ENCODE assay signal across 18 mouse cellular contexts in genomic region chr13:32852539-32852938, GRCm38 (mm10). TPM values are rescaled to one million over a fixed set of nuclear protein-coding genes. Genes with fewer than 3 reads are reported as not detected.
"Had no signal": no experiment of that assay in that cellular context is flagged by ENCODE, and none has a peak within 500 bp of the region (broad histone marks: within the 10 kb centered on the region; RNA-seq: fewer than 3 reads in every experiment).

No protein-coding gene starts in this region.

- H3K27ac ChIP-seq: limb, embryonic 15.5 days; liver, embryonic 13.5 days; neural tube, embryonic 12.5 days; stomach, embryonic 15.5 days had no signal

- H3K9me3 ChIP-seq: limb, embryonic 15.5 days; liver, embryonic 13.5 days; neural tube, embryonic 12.5 days; stomach, embryonic 15.5 days had no signal

- H3K4me1 ChIP-seq: neural tube, embryonic 12.5 days had no signal

- H3K27me3 ChIP-seq: limb, embryonic 15.5 days; liver, embryonic 13.5 days; neural tube, embryonic 12.5 days; stomach, embryonic 15.5 days had no signal

- H3K4me2 ChIP-seq: limb, embryonic 15.5 days; liver, embryonic 13.5 days; neural tube, embryonic 12.5 days; stomach, embryonic 15.5 days had no signal

- DNase-seq: layer of hippocampus, adult 9-11 months; liver, embryonic 13.5 days had no signal

- H3K4me3 ChIP-seq: limb, embryonic 15.5 days; liver, embryonic 13.5 days; neural tube, embryonic 12.5 days; stomach, embryonic 15.5 days had no signal

- H3K36me3 ChIP-seq: limb, embryonic 15.5 days; liver, embryonic 13.5 days; neural tube, embryonic 12.5 days; stomach, embryonic 15.5 days had no signal

- H3K9ac ChIP-seq: limb, embryonic 15.5 days; liver, embryonic 13.5 days; neural tube, embryonic 12.5 days; stomach, embryonic 15.5 days had no signal

RNA-seq across cellular contexts. Expression of gene Serpinb1a, which starts 1.6 kb away (rescaled TPM):
- polyA plus RNA-seq: hindbrain, embryonic 11.5 days had no signal

RNA-seq across cellular contexts. Expression of gene Serpinb1c, which starts 45.5 kb away (rescaled TPM):
- total RNA-seq: layer of hippocampus, adult 18-20 months; left cerebral cortex, adult 8-10 months; left cerebral cortex, postnatal 25 days; megakaryocyte-erythroid progenitor cell, adult 5-6 weeks; monocyte, adult 5-6 weeks; neutrophil, adult 5-6 weeks had no signal
- polyA plus RNA-seq: hindbrain, embryonic 11.5 days; inflammation-experienced regulatory T-cells, adult 6 months; limb, embryonic 11.5 days; limb, embryonic 15.5 days; liver, embryonic 13.5 days; lung, embryonic 16.5 days; neural tube, embryonic 12.5 days; spleen, adult 2 months; stomach, embryonic 15.5 days; testis, adult 2 months; thymus, postnatal 0 days had no signal

RNA-seq across cellular contexts. Expression of gene D930007J09Rik, which starts 49.9 kb away (rescaled TPM):
- total RNA-seq: left cerebral cortex, adult 8-10 months; megakaryocyte-erythroid progenitor cell, adult 5-6 weeks; monocyte, adult 5-6 weeks; neutrophil, adult 5-6 weeks had no signal
- polyA plus RNA-seq: hindbrain, embryonic 11.5 days; inflammation-experienced regulatory T-cells, adult 6 months; limb, embryonic 11.5 days; limb, embryonic 15.5 days; liver, embryonic 13.5 days; lung, embryonic 16.5 days; neural tube, embryonic 12.5 days; spleen, adult 2 months; stomach, embryonic 15.5 days; testis, adult 2 months; thymus, postnatal 0 days had no signal
